Mouse (Mus musculus): Measurements from ENCODE around the gene Desi2.
"Not testable (repeated sequence)": the region's sequence is repeated elsewhere in the genome, so short reads cannot be mapped to it uniquely, and the experiment has no call there.

The Desi2 gene

GRCm38 (mm10) chr1:178187216-178187791 lies at the start of gene Desi2:
Desi2 (plus strand) TSS chr1:178187417.
- peak; percentile 97 for DNase-seq (ENCODE audit: inconsistent ontology term)

- peak; percentile 39 for DNase-seq (ENCODE audit: inconsistent ontology term)
These were observed 40.7 kb upstream of the Desi2 start for GRCm38 (mm10) chr1:178146513-178146912.

GRCm38 (mm10) chr1:178146915-178147314 lies 40.3 kb upstream of the Desi2 start:
- peak; percentile 42 for DNase-seq (ENCODE audit: inconsistent ontology term)

GRCm38 (mm10) chr1:178182251-178182650 lies 5.0 kb upstream of the Desi2 start:
- DNase-seq (ENCODE audit: inconsistent ontology term), result no peak

- no peak for DNase-seq (ENCODE audit: inconsistent ontology term)
These were observed 1.6 kb upstream of the Desi2 start for GRCm38 (mm10) chr1:178185591-178185990.

- DNase-seq (ENCODE audit: inconsistent ontology term), result peak; percentile 86
These were observed 593 bp downstream of the Desi2 start for GRCm38 (mm10) chr1:178187810-178188209.

GRCm38 (mm10) chr1:178188386-178188785 lies 1.2 kb downstream of the Desi2 start:
- peak; percentile 9 for DNase-seq (ENCODE audit: inconsistent ontology term)

GRCm38 (mm10) chr1:178205701-178206325 lies 18.6 kb downstream of the Desi2 start:
- no peak for DNase-seq (ENCODE audit: inconsistent ontology term)

GRCm38 (mm10) chr1:178207856-178208255 lies 20.6 kb downstream of the Desi2 start:
- not testable (repeated sequence) for DNase-seq (ENCODE audit: inconsistent ontology term)

- no peak for DNase-seq (ENCODE audit: inconsistent ontology term)
These were observed 22.7 kb downstream of the Desi2 start for GRCm38 (mm10) chr1:178209966-178210365.

GRCm38 (mm10) chr1:178217157-178217556 lies 29.9 kb downstream of the Desi2 start:
- peak; percentile 57 for DNase-seq (ENCODE audit: inconsistent ontology term)

- peak; percentile 50 for DNase-seq (ENCODE audit: inconsistent ontology term)
These were observed 31.1 kb downstream of the Desi2 start for GRCm38 (mm10) chr1:178218305-178218704.

- no peak for DNase-seq (ENCODE audit: inconsistent ontology term)
These were observed 32.2 kb downstream of the Desi2 start for GRCm38 (mm10) chr1:178219166-178220077.

- DNase-seq (ENCODE audit: inconsistent ontology term), result not testable (repeated sequence)
These were observed 41.7 kb downstream of the Desi2 start for GRCm38 (mm10) chr1:178228888-178229287.

- no peak for DNase-seq (ENCODE audit: inconsistent ontology term)
These were observed 46.9 kb downstream of the Desi2 start for GRCm38 (mm10) chr1:178234109-178234508.

- no peak for DNase-seq (ENCODE audit: inconsistent ontology term)
These were observed 48.8 kb downstream of the Desi2 start for GRCm38 (mm10) chr1:178235919-178236466.

GRCm38 (mm10) chr1:178238676-178239075 lies 51.5 kb downstream of the Desi2 start:
- DNase-seq (ENCODE audit: inconsistent ontology term), result no peak

- no peak for DNase-seq (ENCODE audit: inconsistent ontology term)
These were observed 54.8 kb downstream of the Desi2 start for GRCm38 (mm10) chr1:178241884-178242508.

GRCm38 (mm10) chr1:178248107-178248820 lies 61.0 kb downstream of the Desi2 start:
- no peak for DNase-seq (ENCODE audit: inconsistent ontology term)

GRCm38 (mm10) chr1:178254598-178254997 lies 67.4 kb downstream of the Desi2 start:
- no peak for DNase-seq (ENCODE audit: inconsistent ontology term)

GRCm38 (mm10) chr1:178256351-178256750 lies 69.1 kb downstream of the Desi2 start:
- no peak for DNase-seq (ENCODE audit: inconsistent ontology term)
